Mouse (Mus musculus) heart, adult 18-20 months (tissue): ENCODE measurements around the gene Soga1. TPM values are rescaled to one million over a fixed set of nuclear protein-coding genes. Genes with fewer than 3 reads are reported as not detected.

Experiments used
- DNase-seq, 2 experiments: peaks; one replicate each; pipeline ENCODE4 v3.0.0; 2021 to 2022; ENCODE audit warnings: mixed read lengths in 1 of 2
- long read RNA-seq, 2 experiments: library from polyadenylated mRNA; stranded (forward); transcript quantifications; one replicate each; pipeline ENCODE4 v2.0.0; 2021
- total RNA-seq, 2 experiments: library from RNA; stranded (reverse); gene quantifications; 2 replicates each; pipeline ENCODE4 v1.2.3; 2021

The Soga1 gene
- 10 to 100 TPM; 10.4 to 11.0 TPM for total RNA-seq
- long read RNA-seq, experiment 1, partial matches to known transcripts, result 2 of 3 reads
- long read RNA-seq, experiment 1, other reads (novel, unspliced or antisense), result 1 of 3 reads
- long read RNA-seq, experiment 2, result 0 reads

DNA sequence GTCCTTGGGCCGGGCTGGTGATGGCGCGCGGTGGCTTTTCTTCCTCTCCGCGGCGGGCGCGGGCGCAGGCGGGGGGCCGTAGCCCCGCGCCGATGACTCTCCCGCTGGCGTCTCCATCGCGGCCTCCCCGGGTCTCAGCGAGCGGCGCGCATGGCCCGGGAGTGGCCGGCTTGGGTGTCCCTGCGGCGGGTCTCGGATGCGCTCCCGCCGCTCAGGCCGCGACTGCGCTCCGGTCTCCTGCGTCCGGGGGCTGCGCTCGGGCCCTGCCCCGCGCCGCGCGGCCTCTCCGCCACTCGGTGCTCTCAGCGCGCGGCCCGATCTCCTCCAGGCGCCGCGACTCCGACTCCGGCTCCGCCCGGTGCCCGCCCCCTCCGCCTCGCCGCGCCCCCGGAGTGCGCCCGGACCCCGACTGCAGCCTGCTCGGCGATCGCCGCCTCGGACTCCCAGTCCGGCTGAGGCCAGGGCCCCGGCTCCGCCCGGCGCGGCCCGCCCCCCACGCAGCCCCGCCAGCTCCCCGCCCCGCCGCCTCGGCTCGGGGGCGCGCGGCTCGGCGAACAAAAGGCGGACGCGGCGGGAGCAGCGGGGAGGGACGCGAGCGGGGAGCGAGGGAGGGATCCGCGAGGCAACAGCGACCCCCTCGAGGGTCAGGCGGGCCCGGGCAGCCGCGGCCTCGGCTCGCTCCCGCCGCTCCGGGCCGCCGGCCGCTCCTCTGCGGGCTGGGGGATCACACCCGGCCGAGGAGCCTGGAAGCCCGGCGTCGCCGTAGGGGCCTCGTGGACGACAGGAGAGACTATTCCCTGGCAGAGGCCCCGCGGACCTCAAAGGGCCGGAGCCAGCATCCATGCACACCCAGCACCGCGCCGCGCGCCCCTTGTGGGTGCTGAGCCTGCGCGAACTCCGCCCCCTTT, at the start of gene Soga1:
Gene Soga1 (minus strand): TSS at position 462 of the 908 bp plus-strand sequence.
- peak; percentile 90 to 95 for DNase-seq

GRCm38 (mm10) chr2:157128072-157128471, 49.0 kb upstream of the Soga1 start:
- no peak for DNase-seq

DNA sequence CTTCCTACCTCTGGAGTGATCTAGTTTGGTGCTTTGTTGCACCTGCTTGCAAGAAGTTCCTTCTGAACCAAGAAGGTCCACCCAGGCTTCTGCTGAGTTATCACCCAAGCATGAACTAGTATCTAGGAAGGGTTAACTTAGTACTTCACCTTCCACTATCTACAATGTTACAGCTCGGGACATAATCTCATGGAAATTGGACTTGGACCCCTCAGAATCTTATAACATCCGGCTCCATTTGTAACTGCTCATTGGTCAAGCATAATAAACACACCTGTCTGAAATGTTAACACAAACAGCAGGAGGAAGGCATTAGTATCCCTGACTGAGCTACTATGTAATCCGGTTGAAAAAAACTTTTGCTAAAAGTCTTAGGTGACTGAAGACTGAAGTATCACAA, 48.3 kb upstream of the Soga1 start:
- DNase-seq, result no peak

- no peak for DNase-seq
Measured at GRCm38 (mm10) chr2:157125246-157125645, 46.2 kb upstream of the Soga1 start.

- DNase-seq, result no peak
Measured at GRCm38 (mm10) chr2:157121766-157122165, 42.7 kb upstream of the Soga1 start.

- DNase-seq, result no peak
Measured at GRCm38 (mm10) chr2:157119075-157119474, 40.0 kb upstream of the Soga1 start.

DNA sequence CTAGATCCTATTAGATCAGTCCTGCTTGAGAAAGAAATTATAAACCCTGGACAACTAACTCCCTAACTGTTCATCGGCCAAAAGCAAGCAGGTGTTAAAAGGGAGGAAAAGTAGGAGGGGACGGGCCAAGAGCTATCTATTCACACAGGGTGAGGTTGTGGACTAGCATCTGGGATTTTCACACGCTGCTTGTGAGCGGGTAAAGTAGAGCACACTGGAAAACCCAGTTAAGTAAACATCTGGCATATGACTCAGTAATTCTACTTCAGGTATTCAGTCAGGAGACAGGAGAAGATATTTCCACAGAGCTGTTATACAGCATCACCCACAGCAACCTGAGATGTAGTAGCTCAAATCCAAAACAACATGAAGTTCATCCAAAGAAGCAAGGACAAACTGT, 39.5 kb upstream of the Soga1 start:
- DNase-seq, result no peak

GRCm38 (mm10) chr2:157116964-157117363, 37.9 kb upstream of the Soga1 start:
- DNase-seq, result peak in 1 of 2 experiments; percentile 47

DNA sequence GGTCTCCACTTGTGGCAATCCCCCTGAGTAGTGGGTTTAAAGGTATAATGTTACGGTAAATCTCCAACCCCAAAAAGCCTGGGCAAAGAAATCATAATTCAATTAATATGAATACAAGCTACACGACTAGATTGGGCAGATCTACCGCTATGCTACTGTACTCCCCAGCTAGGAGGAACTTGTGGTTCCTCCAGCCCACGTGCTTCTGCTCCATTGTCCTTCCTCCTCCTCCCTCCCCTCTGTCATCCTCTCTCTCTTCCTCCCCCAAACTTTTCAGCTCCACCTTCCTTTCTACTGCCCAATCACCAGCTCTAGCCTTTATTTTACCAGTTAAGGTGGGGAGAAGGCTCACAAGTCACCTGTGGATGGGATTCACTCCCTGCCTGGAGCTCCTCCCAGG, 29.2 kb upstream of the Soga1 start:
- no peak for DNase-seq

DNA sequence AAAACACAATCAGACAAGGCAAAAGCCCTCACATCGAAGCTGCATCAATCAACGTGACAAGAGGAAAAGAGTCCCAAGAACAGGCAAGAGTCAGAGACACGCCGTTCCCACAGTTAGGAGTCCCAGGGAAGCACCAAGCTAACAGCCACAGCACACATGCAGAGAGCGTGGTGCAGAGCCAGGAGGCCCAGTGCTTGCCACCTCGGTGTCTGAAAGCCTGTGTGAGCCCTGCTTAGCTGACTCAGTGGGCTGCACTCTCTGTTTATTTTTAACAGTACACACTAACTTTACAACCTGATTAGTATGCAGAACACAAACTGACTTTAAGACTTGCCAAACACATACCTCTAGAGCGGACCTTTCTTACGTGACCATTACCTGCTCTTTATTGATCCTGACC, 25.4 kb upstream of the Soga1 start:
- DNase-seq, result no peak

- no peak for DNase-seq
Measured at GRCm38 (mm10) chr2:157102256-157102655, 23.2 kb upstream of the Soga1 start.

- no peak for DNase-seq
Measured at GRCm38 (mm10) chr2:157101650-157102049, 22.6 kb upstream of the Soga1 start.

- no peak for DNase-seq
Measured at GRCm38 (mm10) chr2:157100319-157100605, 21.2 kb upstream of the Soga1 start.

DNA sequence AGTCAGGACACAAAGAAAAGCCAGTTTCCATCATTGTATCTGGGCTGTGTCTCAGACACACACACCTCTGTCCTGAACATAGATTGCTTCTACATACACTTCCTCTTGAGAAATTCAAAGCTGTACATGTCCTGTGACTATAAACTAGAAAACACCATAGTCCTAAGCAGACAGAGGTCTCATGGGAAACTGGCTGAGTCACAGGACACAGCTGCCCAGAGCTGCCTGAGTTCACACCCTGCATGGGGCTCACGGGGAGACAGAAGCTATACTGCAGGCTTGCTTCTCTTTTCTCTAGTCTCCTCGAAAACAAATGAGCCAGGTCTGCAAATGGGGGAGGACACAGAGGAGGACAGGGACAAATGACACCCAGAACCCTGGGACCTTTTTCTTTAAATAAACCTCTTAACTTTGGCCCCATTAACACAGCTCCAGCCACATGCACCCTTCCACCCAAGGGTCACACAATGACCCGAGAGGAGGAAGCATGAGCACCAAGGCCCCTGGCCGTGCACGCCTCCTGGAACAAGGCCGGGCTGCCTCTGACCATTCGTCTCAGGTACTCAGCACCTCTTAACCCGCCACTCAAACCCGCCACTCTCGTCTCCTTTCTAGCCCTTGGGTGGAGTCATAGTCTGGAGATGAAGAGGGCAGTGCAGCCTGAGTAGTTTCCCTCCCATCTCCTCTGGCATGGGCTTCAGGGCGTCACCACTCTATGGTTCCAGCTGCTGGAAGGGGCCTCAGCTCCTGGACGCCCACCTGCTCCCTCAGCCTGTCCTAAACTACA, 20.7 kb upstream of the Soga1 start:
- peak in 1 of 2 experiments; percentile 27 for DNase-seq

- DNase-seq, result peak; percentile 71 to 91
Measured at GRCm38 (mm10) chr2:157095005-157095755, 16.1 kb upstream of the Soga1 start.

GRCm38 (mm10) chr2:157092024-157092423, 13.0 kb upstream of the Soga1 start:
- no peak for DNase-seq

GRCm38 (mm10) chr2:157087536-157088317, 8.7 kb upstream of the Soga1 start:
- no peak for DNase-seq

DNA sequence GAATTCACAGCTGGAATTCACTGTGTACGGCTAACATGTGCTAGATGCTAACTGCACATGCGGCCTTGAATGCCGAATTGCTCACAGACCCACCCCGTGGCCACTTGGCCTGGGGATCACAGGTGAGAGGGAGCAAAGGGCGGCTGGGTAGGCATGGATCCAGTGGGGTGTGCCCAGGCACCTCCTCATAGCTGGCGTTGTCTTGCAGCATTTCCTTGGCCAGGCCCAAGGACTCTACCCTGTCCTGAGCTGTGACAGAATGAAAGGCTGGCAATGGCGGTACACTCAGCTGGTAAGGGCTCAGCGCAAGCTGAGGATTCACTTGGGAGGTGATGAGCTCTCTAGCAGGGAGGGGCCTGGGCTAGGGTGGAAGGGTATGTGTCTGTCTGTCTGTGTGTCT, 7.7 kb upstream of the Soga1 start, which contains the start of gene Tldc2:
Gene Tldc2 (plus strand): TSS at position 260 of the 400 bp plus-strand sequence.
- DNase-seq, result no peak

DNA sequence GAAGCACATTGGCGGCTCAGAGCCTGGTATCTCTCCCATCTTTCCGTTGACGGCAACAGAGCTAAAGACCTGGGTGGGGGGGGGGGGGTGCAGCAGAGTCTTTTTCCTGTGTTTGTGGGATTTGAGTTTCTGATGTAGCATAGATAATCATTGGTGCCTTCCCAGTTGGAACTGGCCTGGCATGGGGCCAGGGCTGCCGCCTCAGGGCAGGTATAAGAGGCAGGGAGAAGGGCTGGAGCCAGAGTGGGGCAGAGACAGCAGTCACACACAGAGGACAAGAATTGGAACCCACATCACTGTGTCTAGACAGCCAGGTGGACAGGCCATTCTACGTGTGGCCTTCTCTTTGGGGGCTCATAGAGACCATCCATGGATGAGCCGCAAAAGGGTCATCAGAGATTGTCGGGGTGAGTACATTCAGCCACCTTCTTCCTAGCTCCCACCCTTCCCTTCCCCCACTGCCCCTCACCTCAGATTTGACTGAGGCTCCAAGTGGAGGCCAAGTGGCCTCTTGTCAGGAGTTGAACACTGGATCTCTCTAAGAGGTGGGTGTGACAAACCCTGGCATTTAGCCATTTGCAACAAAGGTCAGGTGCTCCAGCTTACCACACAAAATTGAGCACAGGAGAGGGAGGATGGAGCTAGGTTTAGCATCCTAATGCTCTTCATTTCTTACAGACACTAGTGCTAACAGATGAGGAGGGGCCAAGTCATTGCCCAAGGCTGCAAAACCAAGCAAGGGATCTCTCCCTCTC, 6.0 kb upstream of the Soga1 start:
- no peak for DNase-seq

GRCm38 (mm10) chr2:157081960-157082359, 2.9 kb upstream of the Soga1 start:
- no peak for DNase-seq

GRCm38 (mm10) chr2:157081331-157081730, 2.3 kb upstream of the Soga1 start:
- no peak for DNase-seq
